Mouse (Mus musculus): ENCODE results near the gene Lyrm9.

DNA sequence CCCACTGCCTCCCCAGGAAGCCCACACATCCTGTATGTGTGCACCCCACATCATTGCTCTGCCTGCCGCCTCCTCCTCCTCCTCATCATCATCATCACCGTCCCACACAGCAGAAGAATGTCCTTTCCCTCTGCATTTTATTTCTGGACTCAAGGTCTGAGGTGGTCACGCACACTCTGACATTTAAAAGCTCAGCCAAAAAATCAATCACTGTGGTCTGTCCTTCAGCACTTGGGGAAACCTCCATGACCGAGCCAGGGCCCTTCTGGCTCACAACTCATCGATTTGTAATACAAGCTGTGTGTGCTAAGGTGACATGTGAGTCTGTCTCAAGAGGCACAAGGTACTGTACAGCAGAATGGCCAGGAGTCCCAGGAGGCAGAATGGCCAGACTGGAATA is 44.1 kb upstream of the Lyrm9 start:
- TF ChIP-seq CTCF (IDR thresholded peaks at IDR 0.05; ENCODE audit: low read depth, low read length) (no peak), POLR2A (IDR thresholded peaks at IDR 0.05; ENCODE audit: borderline replicate concordance, low read depth, low read length) (no peak)

All from bone marrow macrophage, adult 2 months (primary cell).